Mouse (Mus musculus) hindbrain, embryonic 10.5 days (tissue): ENCODE results near the gene Scaf4. TPM values are rescaled to one million over a fixed set of nuclear protein-coding genes. Genes with fewer than 3 reads are reported as not detected.
"Not testable (repeated sequence)": the region's sequence is repeated elsewhere in the genome, so short reads cannot be mapped to it uniquely, and the experiment has no call there.

Experiments
- DNase-seq: peaks from one replicate; pipeline ENCODE4 v3.0.0-alpha.2; 2017; ENCODE audit warnings: low spot score
- H3K27ac ChIP-seq: fragments of 300-500 bp; sonication (generic); 2 replicates; pipeline ENCODE4 v1.5.1; 2016; ENCODE audit warnings: mild to moderate bottlenecking, moderate library complexity
- H3K27me3 ChIP-seq: fragments of 300-500 bp; sonication (generic); 2 replicates; pipeline ENCODE4 v1.6.1; 2016; ENCODE audit warnings: mild to moderate bottlenecking; ENCODE audit not compliant: poor library complexity, insufficient read depth, severe bottlenecking
- H3K36me3 ChIP-seq: fragments of 300-500 bp; sonication (generic); 2 replicates; pipeline ENCODE4 v1.6.1; 2016; ENCODE audit warnings: mild to moderate bottlenecking, moderate library complexity
- H3K4me1 ChIP-seq: fragments of 300-500 bp; sonication (generic); replicated peaks from 2 replicates; pipeline ENCODE4 v1.6.1; 2016; ENCODE audit warnings: mild to moderate bottlenecking
- H3K4me3 ChIP-seq: fragments of 300-500 bp; sonication (generic); 2 replicates; pipeline ENCODE4 v1.5.1; 2016; ENCODE audit warnings: mild to moderate bottlenecking, moderate library complexity
- H3K9me3 ChIP-seq: fragments of 300-500 bp; sonication (generic); 2 replicates; pipeline ENCODE4 v1.6.1; 2016; ENCODE audit warnings: mild to moderate bottlenecking, moderate library complexity
- whole genome bisulfite sequencing: fragments of 180-500 bp; shearing (Covaris S2); methylation state at CpG from one replicate; pipeline ENCODE4 v1.1.7; 2016; 5-methylcytosine and 5-hydroxymethylcytosine counted together
- polyA plus RNA-seq: library from polyadenylated mRNA; unstranded; fragments of >200 nt; fragmentation: Nextera tagmentation; extraction: Ambion mirVana; gene quantifications from 2 replicates; pipeline ENCODE4 v1.2.1, GENCODE M21; 2016

Scaf4 gene
- polyA plus RNA-seq, 1 experiment from 2014 or later, result 36.6 TPM

- 75% methylated on average over 4 of the region's 4 CpGs for WGBS
Measured at GRCm38 (mm10) chr16:90219445-90219844, 64.9 kb downstream of the Scaf4 start.

GRCm38 (mm10) chr16:90217926-90218325 lies 66.4 kb downstream of the Scaf4 start:
- peaks cover 29% of the 10 kb centered on the region for H3K4me1 ChIP-seq
- 64% methylated on average over 4 of the region's 4 CpGs for WGBS
- DNase-seq, result no peak

More at GRCm38 (mm10) chr16:90219445-90219844, 64.9 kb downstream of the Scaf4 start:
- H3K27ac ChIP-seq, DNase-seq, H3K27me3 ChIP-seq, H3K4me3 ChIP-seq, H3K9me3 ChIP-seq: not testable (repeated sequence)
- Histone ChIP-seq H3K4me1 (peaks cover 42% of the 10 kb centered on the region), H3K36me3 (peaks cover 21% of the 10 kb centered on the region)

GRCm38 (mm10) chr16:90217356-90217755 lies 66.9 kb downstream of the Scaf4 start:
- 30% methylated on average over 3 of the region's 3 CpGs for WGBS

More at GRCm38 (mm10) chr16:90217926-90218325, 66.4 kb downstream of the Scaf4 start:
- Histone ChIP-seq H3K4me3 (no peak overlapping the region), H3K36me3 (peaks cover 6% of the 10 kb centered on the region; the same call in 1 of the 2 replicates), H3K27me3 (no peaks in the 10 kb centered on the region), H3K27ac (no peak overlapping the region), H3K9me3 (no peaks in the 10 kb centered on the region)

GRCm38 (mm10) chr16:90216414-90216813 lies 67.9 kb downstream of the Scaf4 start:
- Histone ChIP-seq H3K4me3 (no peak overlapping the region), H3K36me3 (no peaks in the 10 kb centered on the region), H3K9me3 (no peaks in the 10 kb centered on the region), H3K27ac (no peak overlapping the region), H3K27me3 (no peaks in the 10 kb centered on the region), H3K4me1 (peaks cover 14% of the 10 kb centered on the region)
- 96% methylated on average over 2 of the region's 2 CpGs for WGBS
- DNase-seq, result no peak

More at GRCm38 (mm10) chr16:90217356-90217755, 66.9 kb downstream of the Scaf4 start:
- no peaks in the 10 kb centered on the region for H3K9me3 ChIP-seq
- DNase-seq, result no peak
- H3K4me3 ChIP-seq, result no peak overlapping the region
- peaks cover 24% of the 10 kb centered on the region for H3K4me1 ChIP-seq
- no peaks in the 10 kb centered on the region for H3K27me3 ChIP-seq
- H3K27ac ChIP-seq, result 0 out of 2 replicates have a peak overlapping the region, but pooled peaks have one; percentile 23
- peaks cover 2% of the 10 kb centered on the region; the same call in 1 of the 2 replicates for H3K36me3 ChIP-seq

- peaks cover 13% of the 10 kb centered on the region for H3K4me1 ChIP-seq
- not testable (repeated sequence) for H3K9me3 ChIP-seq, DNase-seq, H3K4me3 ChIP-seq, H3K36me3 ChIP-seq, H3K27me3 ChIP-seq, H3K27ac ChIP-seq
- 90% methylated on average over 5 of the region's 5 CpGs for WGBS
Measured at GRCm38 (mm10) chr16:90215879-90216278, 68.4 kb downstream of the Scaf4 start.

GRCm38 (mm10) chr16:90214731-90215565 lies 69.4 kb downstream of the Scaf4 start:
- Histone ChIP-seq H3K4me1 (peaks cover 11% of the 10 kb centered on the region), H3K27ac (no peak overlapping the region), H3K27me3 (no peaks in the 10 kb centered on the region), H3K9me3 (no peaks in the 10 kb centered on the region), H3K36me3 (no peaks in the 10 kb centered on the region), H3K4me3 (no peak overlapping the region)
- 91% methylated on average over 11 of the region's 11 CpGs for WGBS
- DNase-seq, result no peak

GRCm38 (mm10) chr16:90213477-90214339 lies 70.6 kb downstream of the Scaf4 start:
- Histone ChIP-seq H3K4me1 (peaks cover 5% of the 10 kb centered on the region), H3K36me3 (no peaks in the 10 kb centered on the region), H3K27ac (no peak overlapping the region), H3K4me3 (no peak overlapping the region), H3K27me3 (no peaks in the 10 kb centered on the region), H3K9me3 (no peaks in the 10 kb centered on the region)
- no peak for DNase-seq
- 80% methylated on average over 12 of the region's 12 CpGs for WGBS

GRCm38 (mm10) chr16:90211767-90212166 lies 72.5 kb downstream of the Scaf4 start:
- no peak overlapping the region for H3K27ac ChIP-seq
- H3K27me3 ChIP-seq, result no peaks in the 10 kb centered on the region
- H3K9me3 ChIP-seq, result no peaks in the 10 kb centered on the region
- H3K4me3 ChIP-seq, result no peak overlapping the region
- WGBS, result 85% methylated on average over 8 of the region's 8 CpGs
- no peaks in the 10 kb centered on the region for H3K36me3 ChIP-seq
- DNase-seq, result no peak
- no peaks in the 10 kb centered on the region for H3K4me1 ChIP-seq

- WGBS, result 86% methylated on average over 10 of the region's 10 CpGs
- Histone ChIP-seq H3K4me3 (no peak overlapping the region), H3K36me3 (no peaks in the 10 kb centered on the region), H3K27ac (no peak overlapping the region), H3K9me3 (no peaks in the 10 kb centered on the region), H3K4me1 (no peaks in the 10 kb centered on the region), H3K27me3 (no peaks in the 10 kb centered on the region)
- DNase-seq, result no peak
Measured at GRCm38 (mm10) chr16:90210717-90211116, 73.6 kb downstream of the Scaf4 start.

GRCm38 (mm10) chr16:90208996-90209395 lies 75.3 kb downstream of the Scaf4 start:
- Histone ChIP-seq H3K9me3 (no peaks in the 10 kb centered on the region), H3K27ac (no peak overlapping the region), H3K27me3 (no peaks in the 10 kb centered on the region), H3K4me1 (no peaks in the 10 kb centered on the region), H3K4me3 (no peak overlapping the region), H3K36me3 (no peaks in the 10 kb centered on the region)
- 84% methylated on average over 3 of the region's 3 CpGs for WGBS
- no peak for DNase-seq

GRCm38 (mm10) chr16:90204868-90205267 lies 79.4 kb downstream of the Scaf4 start:
- Histone ChIP-seq H3K27me3 (no peaks in the 10 kb centered on the region), H3K27ac (no peak overlapping the region), H3K36me3 (no peaks in the 10 kb centered on the region), H3K4me3 (no peak overlapping the region), H3K9me3 (no peaks in the 10 kb centered on the region), H3K4me1 (0 out of 2 replicates have a peak, but pooled peaks cover 7% of the 10 kb centered on the region)
- whole genome bisulfite sequencing, result 97% methylated on average over 2 of the region's 2 CpGs
- no peak for DNase-seq

GRCm38 (mm10) chr16:90203226-90203962 lies 80.9 kb downstream of the Scaf4 start:
- H3K36me3 ChIP-seq, result no peaks in the 10 kb centered on the region
- no peak overlapping the region for H3K4me3 ChIP-seq
- H3K4me1 ChIP-seq, result 0 out of 2 replicates have a peak, but pooled peaks cover 7% of the 10 kb centered on the region
- DNase-seq, result no peak
- WGBS, result 88% methylated on average over 6 of the region's 6 CpGs
- no peaks in the 10 kb centered on the region for H3K9me3 ChIP-seq
- no peak overlapping the region for H3K27ac ChIP-seq
- no peaks in the 10 kb centered on the region for H3K27me3 ChIP-seq
